Comparison of ENCODE assay signal across 7 mouse cellular contexts in the genomic region with DNA sequence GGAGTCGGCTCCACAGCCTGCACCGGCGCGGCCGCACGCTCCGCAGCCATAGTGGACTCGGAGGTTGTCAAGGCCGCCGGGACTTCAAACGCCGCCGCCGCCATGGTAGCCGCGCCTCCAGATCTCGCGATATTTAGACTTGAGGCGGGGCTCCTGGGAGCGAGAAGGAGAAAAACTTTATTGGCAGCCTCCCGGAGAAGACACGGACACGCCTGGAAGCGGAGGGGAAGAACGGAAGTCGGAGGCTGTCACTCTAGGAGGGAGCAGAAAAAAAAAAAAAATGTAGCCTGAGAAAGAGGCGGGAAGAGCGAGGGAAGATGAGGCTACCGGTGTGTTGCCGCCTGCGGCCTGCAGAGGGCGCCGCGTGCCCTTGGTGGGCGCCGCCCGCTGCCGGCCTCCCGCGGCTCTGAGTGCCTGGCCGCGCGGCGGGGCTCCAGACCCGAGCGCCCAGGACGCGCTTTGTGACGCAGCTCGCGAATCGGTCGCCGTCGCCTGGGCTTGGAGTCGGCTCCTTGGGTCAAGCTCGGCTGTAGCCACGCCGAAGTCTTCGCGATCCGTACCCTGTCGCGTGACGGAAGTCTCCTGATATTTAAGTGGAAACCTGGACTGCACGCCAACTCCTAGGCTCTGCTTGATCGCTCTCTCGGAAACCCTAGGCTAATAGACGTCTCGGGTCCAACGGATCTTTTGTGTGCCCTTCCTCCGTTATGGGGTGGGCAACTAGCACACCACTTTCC. TPM values are rescaled to one million over a fixed set of nuclear protein-coding genes. Genes with fewer than 3 reads are reported as not detected.
DNase-seq lines count a peak whose midpoint lies in the region; ATAC-seq lines count a peak whose summit lies in the region.

A gene (minus strand): TSS at position 251 of the 737 bp plus-strand sequence.

- ATAC-seq in intestine, embryonic 16.5 days: peak; percentile 96
- ATAC-seq in midbrain, embryonic 11.5 days (ENCODE audit: low FRiP score): peak; percentile 97

- H3K9ac ChIP-seq in intestine, embryonic 16.5 days (ENCODE audit: low read depth, low read length): peak within 1 kb of the TSS; percentile 96
- peak within 1 kb of the TSS; percentile 93 for H3K9ac ChIP-seq in midbrain, embryonic 11.5 days (ENCODE audit: low read length)

- no peaks in the 10 kb centered on the region for H3K9me3 ChIP-seq in intestine, embryonic 16.5 days (ENCODE audit: control insufficient read depth, low read length)
- H3K9me3 ChIP-seq in midbrain, embryonic 11.5 days (ENCODE audit: control insufficient read depth, low read length): no peaks in the 10 kb centered on the region

- peaks cover 3% of the 10 kb centered on the region; the same call in 1 of the 2 replicates for H3K4me1 ChIP-seq in intestine, embryonic 16.5 days (ENCODE audit: control insufficient read depth, insufficient read depth, low read length)
- H3K4me1 ChIP-seq in midbrain, embryonic 11.5 days (ENCODE audit: control insufficient read depth, insufficient read depth, low read length): peaks cover 8% of the 10 kb centered on the region; the same call in 1 of the 2 replicates

- peak within 1 kb of the TSS; percentile 70 for H3K27ac ChIP-seq in intestine, embryonic 16.5 days (ENCODE audit: low read length)
- peak within 1 kb of the TSS; percentile 74 for H3K27ac ChIP-seq in midbrain, embryonic 11.5 days (ENCODE audit: low read depth, low read length)

- peak within 1 kb of the TSS; percentile 73 for H3K4me3 ChIP-seq in intestine, embryonic 16.5 days (ENCODE audit: low read length)
- H3K4me3 ChIP-seq in midbrain, embryonic 11.5 days (ENCODE audit: low read depth, low read length): peak within 1 kb of the TSS; percentile 92

- H3K36me3 ChIP-seq in intestine, embryonic 16.5 days (ENCODE audit: control insufficient read depth, insufficient read depth, low read length): peaks cover 5% of the 10 kb centered on the region; the same call in 1 of the 2 replicates
- peaks cover 4% of the 10 kb centered on the region; the same call in 1 of the 2 replicates for H3K36me3 ChIP-seq in midbrain, embryonic 11.5 days (ENCODE audit: control insufficient read depth, insufficient read depth, low read length)

- H3K4me2 ChIP-seq in intestine, embryonic 16.5 days (ENCODE audit: low read depth, low read length): peak within 1 kb of the TSS; percentile 71
- peak within 1 kb of the TSS; percentile 74 for H3K4me2 ChIP-seq in midbrain, embryonic 11.5 days

- intact Hi-C loops in left cerebral cortex, postnatal 36 days (cut with DNase I): loop anchor here (1.0 kb wide), 2 partner anchors 39 to 213 kb away; no protein-coding TSS in a partner anchor

- under 1% methylated on average over 72 of the region's 72 CpGs for WGBS in intestine, embryonic 16.5 days
- WGBS in midbrain, embryonic 11.5 days: under 1% methylated on average over 72 of the region's 72 CpGs

- peak; percentile 97 for DNase-seq in adrenal gland, adult 8-10 months
- DNase-seq in embryo, embryonic 9.5 days (ENCODE audit: extremely low spot score): peak; percentile 98
- peak; percentile 87 to 93 for DNase-seq in gastrocnemius, postnatal 4 days (ENCODE audit: low spot score in 2 of 2)
- DNase-seq in left cerebral cortex, postnatal 36 days (ENCODE audit: low spot score in 2 of 2): peak; percentile 92 to 93
- peak; percentile 99 for DNase-seq in midbrain, embryonic 11.5 days (ENCODE audit: low spot score, missing footprints)
- DNase-seq in skeletal muscle tissue, adult 2 months (ENCODE audit: low read depth, low spot score): peak; percentile 99

- H3K27me3 ChIP-seq in intestine, embryonic 16.5 days (replicated peaks; ENCODE audit: control insufficient read depth, insufficient read depth, low read length): no peaks in the 10 kb centered on the region
- no peaks in the 10 kb centered on the region for H3K27me3 ChIP-seq in midbrain, embryonic 11.5 days (ENCODE audit: control insufficient read depth, insufficient read depth, low read length)

RNA-seq across cellular contexts. Expression of the gene that starts here (rescaled TPM):
- 10 to 100 TPM; 18.5 to 26.4 (median 22.3) TPM for total RNA-seq in adrenal gland, adult 8-10 months (2022)
- total RNA-seq in gastrocnemius, postnatal 4 days (2021): 10 to 100 TPM; 12.3 to 15.1 TPM
- 33.7 and 35.3 TPM in 2 replicates for polyA plus RNA-seq in intestine, embryonic 16.5 days (2015; fragmentation: Nextera tagmentation; extraction: Ambion mirVana)
- total RNA-seq in left cerebral cortex, postnatal 36 days (2021): 10 to 100 TPM; 11.1 to 11.3 TPM
- polyA plus RNA-seq in midbrain, embryonic 11.5 days (2014; fragmentation: Nextera tagmentation; extraction: Ambion mirVana): 46.3 and 52.7 TPM in 2 replicates

Comparison
In these comparisons a context has a peak if more than half of its experiments do, and no peak if none do; other contexts are left out.
1. Peak in every context shown above with its lines: DNase-seq, ATAC-seq, H3K4me3 ChIP-seq and H3K27ac ChIP-seq.